Mouse (Mus musculus) left cerebral cortex, postnatal 4 days (tissue): Measurements from ENCODE around the gene Dcdc2b. TPM values are rescaled to one million over a fixed set of nuclear protein-coding genes. Genes with fewer than 3 reads are reported as not detected.

Source experiments
- DNase-seq: peaks from one replicate; pipeline ENCODE4 v3.0.0-alpha.2; 2022
- intact Hi-C: fragments of 180-260 bp; cut with DNase I; formaldehyde crosslinking; loops from one replicate; pipeline ENCODE4 v1.15.1; 2025
- total RNA-seq, 2 experiments: library from RNA; stranded (reverse); gene quantifications; 2 replicates each; pipeline ENCODE4 v1.2.3; 2021

The Dcdc2b gene
- 1 to 10 TPM; 3.4 to 4.0 TPM for total RNA-seq

DNA sequence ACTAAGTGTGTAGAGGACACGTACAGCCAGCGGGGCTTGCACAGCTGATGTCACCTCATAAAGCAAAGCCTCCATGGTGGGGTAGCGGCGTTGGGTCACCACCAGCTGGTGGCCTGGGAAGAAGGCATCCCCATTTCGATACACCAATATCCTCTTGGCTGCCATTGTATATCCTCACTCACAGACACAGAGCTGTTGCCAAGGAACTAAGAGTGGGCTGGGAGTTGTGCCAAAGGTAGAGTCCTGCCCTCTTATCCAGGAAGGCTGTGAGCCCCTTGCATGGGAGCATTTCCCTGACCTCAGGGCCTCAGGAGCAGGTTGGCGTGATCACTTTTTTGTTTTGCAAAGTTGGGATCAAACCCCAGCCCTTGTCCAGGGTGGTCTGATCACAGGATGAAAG lies at the start of gene Dcdc2b:
TSS of gene Dcdc2b (minus strand) at position 165 of the 400 bp plus-strand sequence.
- no peak for DNase-seq
- intact Hi-C loops, result no loop called here

DNA sequence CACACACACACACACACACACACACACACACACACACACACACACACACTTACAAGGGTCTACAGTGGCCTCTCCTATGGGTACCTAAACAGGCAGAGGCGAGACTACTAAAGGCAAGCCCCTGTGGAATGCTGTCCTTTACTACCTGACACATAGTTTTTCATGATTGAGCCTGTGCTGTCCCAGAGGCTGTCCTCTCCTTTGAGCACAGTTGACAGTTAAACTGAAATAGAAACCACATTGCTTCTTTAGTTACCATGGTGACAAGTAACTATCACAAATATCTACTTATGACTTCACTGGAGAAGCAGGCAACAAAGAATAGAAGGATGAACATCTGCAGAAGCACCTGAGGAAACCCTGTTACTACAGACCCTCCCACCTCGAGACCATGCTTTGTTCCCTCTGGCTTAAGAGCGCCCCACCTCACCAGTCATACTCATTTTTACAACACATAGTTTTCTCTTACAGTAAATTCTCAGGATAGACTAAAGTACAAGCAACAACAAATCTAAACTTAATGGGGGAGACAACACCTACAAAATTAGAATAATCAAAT lies 48.3 kb upstream of the Dcdc2b start:
- intact Hi-C loops, result no loop called here
- DNase-seq, result no peak

DNA sequence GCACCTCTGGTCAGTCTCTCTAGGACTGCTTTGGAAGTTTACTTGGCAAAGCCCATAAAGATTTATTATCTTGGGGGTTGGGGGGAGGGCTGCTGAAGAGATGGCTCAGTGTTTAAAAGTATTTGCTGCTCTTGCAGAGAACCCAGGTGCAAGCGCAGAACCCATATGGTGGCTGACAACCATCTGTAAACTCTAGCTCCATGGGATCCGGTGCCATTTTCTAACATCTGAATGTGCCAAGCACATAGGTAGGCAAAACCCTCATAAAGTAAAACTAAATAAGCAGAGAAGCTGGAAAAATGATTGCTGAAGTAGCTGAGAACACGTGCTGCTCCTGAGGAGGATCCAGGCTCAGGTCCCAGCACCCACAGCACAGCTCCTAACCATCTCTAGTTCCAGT lies 47.5 kb upstream of the Dcdc2b start:
- intact Hi-C loops, result no loop called here
- DNase-seq, result no peak

DNA sequence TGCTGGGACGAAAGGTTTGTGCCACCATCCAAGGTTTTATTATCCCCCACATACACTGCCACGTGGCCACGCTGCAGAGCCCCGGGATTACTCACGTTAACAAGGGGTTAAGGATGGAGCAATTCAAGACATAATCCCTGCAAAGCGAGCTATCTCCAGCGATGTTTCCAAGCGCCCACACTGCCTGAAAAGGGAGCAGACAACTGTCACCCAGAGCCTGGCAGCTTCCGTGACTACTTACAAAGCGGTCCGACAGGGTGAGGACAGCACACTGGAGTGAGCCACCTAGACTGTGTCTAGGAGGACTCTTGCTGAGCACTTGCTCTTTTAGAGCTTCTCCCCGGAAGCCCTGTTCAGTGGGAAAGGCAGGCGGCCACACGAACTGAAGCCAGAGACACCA lies 40.7 kb upstream of the Dcdc2b start:
- DNase-seq, result no peak
- intact Hi-C loops, result no loop called here

DNA sequence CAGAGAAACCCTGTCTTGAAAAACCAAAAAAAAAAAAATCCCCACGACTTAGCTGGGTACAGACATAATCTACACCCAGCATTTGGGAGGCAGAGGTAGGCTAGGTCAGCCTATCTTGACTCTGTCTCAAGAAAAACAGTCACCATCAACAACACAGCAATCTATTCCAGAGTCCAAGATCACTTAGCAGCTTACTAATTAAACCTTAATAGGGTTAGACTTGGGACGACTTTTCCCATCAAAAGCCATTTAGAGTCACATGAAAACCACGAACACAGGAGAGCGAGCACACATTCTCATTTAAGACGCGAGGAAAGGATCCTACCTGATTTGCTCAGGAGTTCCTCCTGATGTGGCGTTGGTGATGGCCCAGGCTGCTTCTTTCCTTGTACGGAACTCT lies 36.3 kb upstream of the Dcdc2b start:
- DNase-seq, result no peak
- intact Hi-C loops, result no loop called here

DNA sequence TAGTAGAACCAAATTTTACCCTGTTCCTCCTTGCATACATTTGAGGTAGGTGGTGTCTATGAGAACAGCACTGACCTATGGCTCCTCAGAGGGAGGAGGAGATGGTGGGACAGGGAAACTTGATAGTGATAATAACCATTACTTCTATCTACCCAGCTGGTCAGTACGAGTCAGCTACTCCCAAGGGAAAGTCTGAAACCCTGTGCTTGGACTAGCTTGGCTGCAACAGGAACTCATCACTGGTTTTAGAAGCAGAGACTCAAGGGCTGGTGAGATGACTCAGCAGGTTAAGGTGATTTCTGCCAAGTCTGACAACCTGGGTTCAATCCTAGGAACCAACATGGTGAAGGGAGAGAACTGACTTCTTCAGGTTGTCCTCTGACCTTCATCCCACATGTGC lies 34.6 kb upstream of the Dcdc2b start:
- intact Hi-C loops, result no loop called here
- no peak for DNase-seq

DNA sequence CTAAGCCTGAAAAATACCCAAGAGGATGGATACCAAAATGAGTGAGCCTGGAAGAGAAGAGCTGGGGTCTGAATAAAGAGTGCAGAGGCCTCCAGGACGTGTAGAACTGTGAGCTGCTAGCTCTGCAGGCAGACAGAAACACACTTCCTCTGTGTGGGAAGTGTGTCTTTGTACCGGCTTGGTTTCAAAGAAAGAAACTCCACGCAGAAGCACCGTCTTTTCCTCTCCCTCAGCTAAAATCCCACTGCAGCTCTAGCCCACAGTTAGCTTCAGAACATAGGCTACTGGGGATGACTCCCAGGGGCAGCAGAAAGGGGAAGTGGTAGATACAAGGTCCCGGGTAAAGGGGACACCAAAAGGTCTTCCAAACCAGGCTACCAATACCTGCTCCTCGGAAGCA lies 31.1 kb upstream of the Dcdc2b start:
- intact Hi-C loops, result no loop called here
- no peak for DNase-seq

DNA sequence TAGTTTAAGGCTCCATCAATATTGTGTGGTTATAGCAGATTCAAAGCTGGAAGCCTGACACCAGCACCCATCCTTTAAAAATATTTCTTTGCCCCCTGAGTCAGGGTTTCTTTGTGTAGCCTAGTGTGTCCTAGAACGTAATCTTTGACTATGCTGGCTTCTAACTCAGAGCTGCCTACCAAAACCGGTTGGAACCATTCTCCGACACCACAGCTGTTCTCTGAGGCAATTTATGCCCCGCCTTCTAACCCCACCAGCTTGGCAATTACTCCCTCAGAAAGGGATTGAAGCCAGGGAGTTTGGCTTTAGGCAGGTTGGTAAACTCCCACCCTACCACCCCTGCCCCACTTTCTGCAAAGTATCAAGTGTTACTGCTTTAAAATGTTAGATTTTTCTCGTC lies 27.7 kb upstream of the Dcdc2b start:
- intact Hi-C loops, result no loop called here
- no peak for DNase-seq

DNA sequence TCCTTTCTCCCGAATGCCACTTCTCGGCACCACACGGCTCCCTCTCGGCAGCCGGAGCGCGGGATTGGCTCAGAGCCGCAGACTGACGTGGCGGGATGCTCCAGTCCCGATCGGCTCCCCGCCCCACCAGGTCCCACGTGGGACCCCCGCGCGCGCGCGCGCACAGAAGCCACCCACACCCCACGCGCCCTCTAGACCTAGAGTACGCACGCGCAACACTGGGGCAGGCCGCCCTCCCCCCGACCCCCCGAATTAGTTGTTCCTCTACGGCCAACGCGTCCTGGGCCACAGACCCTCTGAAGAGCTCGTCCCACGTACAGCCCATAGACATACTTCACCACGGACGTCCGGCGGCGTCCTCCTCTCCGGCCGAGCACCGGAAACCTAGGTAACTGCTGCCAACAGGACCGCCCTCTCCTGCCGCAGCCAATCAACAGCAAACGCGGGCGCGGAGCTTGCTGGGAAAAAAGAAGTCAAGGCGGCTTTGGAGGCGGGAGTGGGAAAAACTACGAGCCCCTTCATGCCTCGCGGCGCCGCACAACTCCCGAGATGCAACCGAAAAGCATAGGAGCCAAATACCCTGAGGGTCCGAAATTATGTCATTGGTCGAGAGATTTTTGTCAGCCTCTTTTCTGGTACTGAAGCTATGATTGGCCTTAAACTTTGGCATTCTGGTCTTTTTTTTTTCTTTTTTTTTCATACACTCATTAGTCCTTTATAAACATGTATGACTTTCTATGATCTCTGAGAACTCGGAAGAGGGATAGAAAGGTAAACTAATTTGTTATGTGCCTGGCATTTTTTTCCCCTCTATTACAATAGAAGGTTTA lies 26.8 kb upstream of the Dcdc2b start, which contains the start of gene Txlna:
TSS of gene Txlna (minus strand) at position 428 of the 830 bp plus-strand sequence.
- intact Hi-C loops, result no loop called here
- peak; percentile 98 for DNase-seq

DNA sequence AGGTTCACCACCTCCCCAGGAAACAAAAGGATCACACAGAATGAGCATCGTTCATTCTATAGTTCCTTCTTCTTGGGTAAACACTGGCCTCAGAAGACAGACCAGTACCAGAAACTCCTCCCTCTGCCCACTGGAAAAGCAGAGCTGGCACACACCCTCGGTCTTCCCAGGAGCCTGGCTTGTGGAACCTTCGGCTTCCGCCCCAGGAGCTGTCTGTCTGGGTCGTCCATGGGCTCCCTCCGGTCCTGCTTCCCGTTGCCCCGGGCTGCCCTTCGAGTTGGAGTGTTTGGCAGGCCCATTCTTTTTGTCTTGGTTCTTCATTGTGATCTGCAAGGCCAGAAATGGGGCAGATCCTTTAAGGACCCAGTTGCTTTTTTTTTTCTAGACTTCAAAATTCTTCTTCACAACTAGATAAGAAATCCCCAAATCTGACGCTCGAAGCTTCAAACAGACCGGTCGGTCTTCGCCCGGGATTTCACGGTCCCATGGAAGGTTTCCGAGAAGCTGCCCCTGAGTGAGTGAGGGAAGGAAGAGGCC lies 26.1 kb upstream of the Dcdc2b start:
- intact Hi-C loops, result no loop called here

DNA sequence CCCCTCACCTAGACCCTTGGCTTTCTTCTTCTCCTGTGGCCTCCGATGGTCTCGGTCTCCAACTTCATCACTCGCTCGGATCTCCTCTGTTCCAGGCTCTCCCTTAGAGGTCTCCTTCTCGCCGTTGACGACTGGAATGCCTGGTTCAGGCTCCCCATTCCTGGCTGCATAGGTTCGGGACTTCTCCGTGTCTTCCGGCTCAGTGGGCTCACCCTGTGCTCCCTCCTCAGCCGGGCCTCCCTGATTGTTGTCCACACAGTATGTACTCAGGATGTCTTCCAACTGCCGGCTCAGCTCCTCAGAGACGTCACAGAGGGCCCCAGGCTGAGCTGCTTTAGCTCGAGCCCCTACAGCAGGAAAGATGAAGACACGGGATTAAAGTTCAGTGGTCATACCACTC lies 25.2 kb upstream of the Dcdc2b start:
- intact Hi-C loops, result no loop called here
- no peak for DNase-seq

More for the DNA sequence above, 26.1 kb upstream of the Dcdc2b start:
- peak; percentile 61 for DNase-seq

DNA sequence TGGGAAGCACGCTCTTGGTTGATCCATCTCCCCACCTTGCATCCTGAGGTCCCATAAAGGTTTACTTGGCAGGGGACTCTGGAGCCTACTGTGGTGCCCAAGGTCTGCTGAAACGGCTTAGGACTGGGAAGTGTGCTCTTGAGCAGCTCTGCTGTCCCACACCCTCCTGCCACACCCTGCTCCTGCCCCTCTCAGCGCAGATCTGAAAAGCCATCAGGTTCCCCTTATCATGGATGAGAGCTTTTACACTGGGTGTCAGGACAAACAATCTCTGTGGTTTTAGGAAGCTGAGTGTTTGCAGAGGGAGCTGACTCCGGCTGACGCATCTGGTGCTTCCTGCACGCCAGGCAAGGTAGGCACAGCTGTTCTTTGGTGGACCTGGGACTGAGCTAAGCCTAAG lies 19.8 kb upstream of the Dcdc2b start:
- intact Hi-C loops, result no loop called here
- no peak for DNase-seq

DNA sequence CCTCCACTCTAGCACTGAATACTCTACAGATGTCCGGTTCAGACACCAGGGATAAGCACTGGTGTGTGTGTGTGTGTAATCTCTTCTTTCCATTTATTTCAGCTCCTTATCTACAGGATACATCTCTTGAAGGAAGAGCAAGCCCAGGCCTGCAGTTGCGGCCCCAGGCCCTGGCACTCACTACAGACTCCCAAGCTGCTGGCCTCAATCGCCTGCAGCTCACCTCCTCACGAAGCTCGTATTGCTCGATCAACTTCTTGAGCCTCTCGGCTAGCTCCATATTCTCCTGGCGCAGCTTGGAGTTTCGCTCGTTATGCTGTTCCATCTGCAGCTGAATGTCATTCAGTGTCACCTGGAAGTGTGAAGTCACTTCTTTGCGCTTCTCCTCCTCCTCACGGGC lies 17.8 kb upstream of the Dcdc2b start:
- DNase-seq, result no peak
- intact Hi-C loops, result no loop called here

DNA sequence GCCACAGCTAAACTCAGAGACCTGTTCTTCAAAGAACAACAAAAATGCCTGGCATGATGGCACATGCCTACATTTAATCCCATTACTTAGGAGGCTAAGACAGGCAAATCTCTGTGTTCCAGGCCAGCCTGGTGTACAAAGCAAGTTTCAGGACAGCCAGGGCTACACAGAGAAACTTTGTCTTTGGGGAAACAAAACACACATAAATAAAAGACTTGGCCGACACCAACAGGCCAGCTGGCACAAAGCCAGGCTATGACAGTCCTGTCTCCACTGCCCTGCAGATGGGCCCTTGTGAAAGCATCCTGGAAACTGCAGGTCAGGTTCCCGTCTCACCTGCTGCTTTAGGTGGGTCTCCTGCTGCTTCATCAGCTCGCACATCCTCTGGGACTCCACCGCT lies 16.9 kb upstream of the Dcdc2b start:
- peak; percentile 46 for DNase-seq
- intact Hi-C loops, result no loop called here

DNA sequence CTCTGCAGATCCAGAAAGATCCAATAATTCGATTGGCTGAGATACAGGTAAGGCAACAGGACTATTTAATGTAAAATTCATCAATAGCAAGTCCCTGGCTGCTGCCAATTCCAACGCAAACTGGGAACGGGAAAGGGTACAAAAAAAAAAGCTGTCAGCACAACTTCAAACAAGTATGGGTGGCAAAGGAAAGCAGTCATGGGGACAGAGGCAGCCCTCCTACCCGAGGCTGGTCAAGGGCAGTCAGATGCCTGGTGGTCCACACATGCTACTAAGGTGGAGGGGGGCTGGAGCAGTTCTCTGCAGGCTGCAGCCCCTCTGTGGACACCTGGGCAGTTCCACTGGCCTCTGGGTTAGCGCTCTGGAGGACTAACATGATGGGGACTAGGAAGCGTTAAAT lies 12.0 kb upstream of the Dcdc2b start:
- intact Hi-C loops, result no loop called here
- DNase-seq, result no peak

DNA sequence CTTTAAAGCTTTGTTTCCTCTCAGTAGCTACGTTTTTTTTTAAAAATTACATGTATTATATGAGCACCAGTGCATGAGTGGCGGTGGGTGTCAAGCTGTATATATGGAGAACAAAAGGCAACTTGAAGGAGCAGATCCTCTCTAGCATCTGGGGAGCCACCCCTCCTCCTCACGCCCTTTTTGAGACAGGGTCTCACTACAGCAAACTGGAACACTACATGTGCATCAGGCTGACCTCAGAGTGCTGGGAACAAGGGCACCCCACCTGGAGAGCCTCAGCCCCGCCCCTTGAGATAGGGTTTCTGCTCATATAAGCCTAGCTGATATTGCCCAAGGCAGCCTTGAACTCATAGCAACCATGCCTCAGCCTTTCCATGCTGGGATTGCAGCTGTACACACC lies 11.4 kb upstream of the Dcdc2b start:
- no peak for DNase-seq
- intact Hi-C loops, result no loop called here

DNA sequence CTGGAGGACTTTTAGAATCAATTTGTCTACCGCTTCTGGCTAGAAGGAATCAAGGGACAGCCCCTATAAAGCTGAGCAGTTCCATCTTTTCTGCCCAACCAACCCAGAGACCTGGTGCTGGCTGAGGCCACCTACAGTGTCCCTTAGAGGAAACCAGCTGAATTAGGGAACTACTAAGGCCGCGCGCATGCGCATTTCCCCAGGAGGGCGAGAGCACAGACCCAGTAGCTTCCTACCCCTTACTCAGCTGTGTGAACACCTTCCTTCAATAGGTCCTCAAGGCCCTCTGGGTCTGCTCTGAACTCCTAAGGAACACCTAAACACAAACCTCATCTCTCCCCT lies 10.9 kb upstream of the Dcdc2b start:
- intact Hi-C loops, result no loop called here
- peak; percentile 58 for DNase-seq

DNA sequence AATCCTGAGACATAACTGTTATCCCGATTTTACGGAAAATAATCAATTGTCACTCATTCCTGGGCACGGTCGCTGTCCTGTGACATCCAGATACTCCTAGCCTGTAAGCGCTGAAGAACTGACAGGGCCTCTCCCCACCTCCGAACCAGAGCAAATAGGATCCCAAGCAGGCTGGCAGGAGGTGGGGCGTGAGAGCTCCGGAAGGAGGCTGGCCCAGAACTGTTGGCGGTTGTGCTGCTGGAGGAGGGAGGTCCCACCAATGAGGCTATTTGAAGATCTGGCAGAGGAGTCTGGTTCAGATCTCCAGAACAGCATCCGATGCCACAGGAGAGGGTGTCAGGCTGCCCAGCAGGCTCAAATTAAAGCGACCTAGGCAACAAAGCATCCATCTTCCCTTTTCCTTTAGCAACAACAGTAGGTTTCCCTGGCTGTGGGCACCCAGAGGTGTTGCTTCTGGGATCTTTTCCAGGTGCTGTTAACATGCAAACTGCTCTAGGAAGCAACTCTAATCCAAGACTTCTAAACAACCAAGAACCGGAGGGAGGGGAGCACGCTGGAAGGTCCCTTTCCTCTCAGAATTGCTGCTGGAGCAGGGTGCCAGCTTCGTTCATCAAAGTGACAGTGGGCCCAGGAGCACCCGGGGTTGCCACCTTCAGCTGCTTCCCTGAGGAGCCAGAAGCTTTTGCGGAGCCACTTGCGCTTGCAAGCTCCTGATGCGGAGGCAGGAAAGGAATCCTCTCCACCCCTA lies 10.4 kb upstream of the Dcdc2b start:
- DNase-seq, result peak; percentile 89
- intact Hi-C loops, result no loop called here

DNA sequence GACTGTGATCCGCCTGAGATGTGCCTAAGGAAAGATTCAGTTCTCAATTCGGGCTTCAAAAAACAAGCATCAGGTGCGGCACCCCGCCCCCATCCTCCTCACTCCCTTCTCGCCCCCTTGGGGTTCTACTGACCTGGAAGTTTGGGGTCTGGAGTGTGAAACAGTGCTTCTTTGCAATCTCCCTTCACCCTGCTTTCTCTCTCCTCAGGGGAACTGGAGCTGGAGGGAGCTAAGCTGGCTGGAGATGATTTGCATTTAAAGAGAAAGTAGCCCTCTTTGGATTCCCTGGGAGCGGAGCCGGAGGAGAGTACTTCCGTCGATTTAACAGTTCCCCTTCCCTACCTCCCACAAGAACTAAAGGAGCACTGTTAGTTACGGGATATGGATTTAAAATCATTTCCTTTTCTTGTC lies 9.6 kb upstream of the Dcdc2b start, which contains the start of gene Ccdc28b:
TSS of gene Ccdc28b (minus strand) at position 267 of the 411 bp plus-strand sequence.
- intact Hi-C loops, result no loop called here
- DNase-seq, result no peak

DNA sequence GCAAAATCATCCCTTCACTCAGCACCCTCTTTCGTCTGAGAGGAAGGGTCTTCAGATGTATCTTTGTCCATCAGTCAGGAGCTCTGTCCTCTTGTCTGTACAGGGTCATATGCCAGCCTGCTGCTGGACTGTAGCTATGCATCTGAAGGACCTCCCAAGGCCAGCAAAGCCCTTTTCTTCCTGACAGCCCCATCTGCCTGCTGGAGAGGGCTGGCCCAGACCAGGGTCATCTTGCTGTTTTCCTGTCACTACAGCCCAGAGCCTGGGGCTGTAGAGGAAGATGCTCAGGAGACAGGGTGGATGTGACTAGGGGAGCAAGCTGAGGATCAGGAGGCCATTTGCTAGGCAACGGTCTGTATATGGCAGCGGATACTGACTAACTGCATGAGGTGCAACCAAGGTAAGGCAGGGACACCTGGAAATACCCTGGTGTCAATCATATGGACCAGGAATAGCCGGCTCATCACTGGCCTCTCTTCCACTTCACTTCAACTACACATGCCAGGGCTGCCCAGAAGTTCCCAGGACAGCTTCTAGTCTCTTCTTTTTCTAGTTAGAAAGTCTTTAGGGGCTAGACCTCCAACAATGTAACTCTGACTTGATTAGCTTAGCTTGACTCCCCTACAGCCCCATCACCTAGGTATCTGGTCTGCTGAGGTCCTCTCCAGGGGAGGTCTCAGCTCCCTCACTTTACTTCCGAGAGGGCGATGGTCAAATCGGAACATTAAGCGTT lies 8.9 kb upstream of the Dcdc2b start:
- intact Hi-C loops, result no loop called here
- DNase-seq, result no peak
